Mouse (Mus musculus) kidney, postnatal 0 days (tissue): ENCODE data around the gene Slc25a12. TPM values are rescaled to one million over a fixed set of nuclear protein-coding genes. Genes with fewer than 3 reads are reported as not detected.

Experiments used
- ATAC-seq: fragments of 200-750 bp; cut with Nextera tagmentation; replicated peaks from 2 replicates; pipeline ENCODE4 v1.8.0; 2017; ENCODE audit warnings: low read depth, moderate number of reproducible peaks, moderate TSS enrichment, moderate library complexity; ENCODE audit not compliant: low FRiP score
- DNase-seq: peaks from one replicate; pipeline ENCODE4 v3.0.0-alpha.2; 2016; ENCODE audit warnings: low spot score
- H3K27ac ChIP-seq: fragments of 300-500 bp; sonication (generic); 2 replicates; pipeline ENCODE4 v1.5.1; 2014; ENCODE audit warnings: mild to moderate bottlenecking
- H3K27me3 ChIP-seq: fragments of 300-500 bp; sonication (generic); 2 replicates; pipeline ENCODE4 v1.6.1; 2014; ENCODE audit warnings: low read length, mixed read lengths; ENCODE audit not compliant: insufficient read depth
- H3K36me3 ChIP-seq: fragments of 300-500 bp; sonication (generic); 2 replicates; pipeline ENCODE4 v1.6.1; 2014; ENCODE audit warnings: low read length, mixed read lengths; ENCODE audit not compliant: insufficient read depth
- H3K4me1 ChIP-seq: fragments of 300-500 bp; sonication (generic); replicated peaks from 2 replicates; pipeline ENCODE4 v1.6.1; 2014; ENCODE audit warnings: antibody characterized with exemption, low read length, mixed read lengths; ENCODE audit not compliant: insufficient read depth
- H3K4me2 ChIP-seq: fragments of 300-500 bp; sonication (generic); 2 replicates; pipeline ENCODE4 v1.6.1; 2014; ENCODE audit warnings: mild to moderate bottlenecking, low read length, moderate library complexity, mixed read lengths
- H3K4me3 ChIP-seq: fragments of 300-500 bp; sonication (generic); replicated peaks from 2 replicates; pipeline ENCODE4 v1.5.1; 2014; ENCODE audit warnings: low read depth, low read length
- H3K9ac ChIP-seq: fragments of 300-500 bp; sonication (generic); 2 replicates; pipeline ENCODE4 v1.6.1; 2014; ENCODE audit warnings: low read depth, low read length
- H3K9me3 ChIP-seq: fragments of 300-500 bp; sonication (generic); replicated peaks from 2 replicates; pipeline ENCODE4 v1.6.1; 2016; ENCODE audit warnings: low read length, inconsistent platforms, mixed read lengths
- CTCF ChIP-seq: IDR thresholded peaks from 2 replicates; pipeline ENCODE4 v1.5.1; 2016; ENCODE audit warnings: antibody characterized with exemption, low read depth, mild to moderate bottlenecking, moderate library complexity
- WGBS: fragments of 180-500 bp; shearing (Covaris S2); extraction: QIAGEN DNeasy Blood & Tissue Kit; methylation state at CpG from one replicate; pipeline ENCODE4 v1.1.7; 2014; 5-methylcytosine and 5-hydroxymethylcytosine counted together
- polyA plus RNA-seq: library from polyadenylated mRNA; unstranded; fragments of >200 nt; fragmentation: Nextera tagmentation; extraction: Ambion mirVana; gene quantifications from 2 replicates; pipeline ENCODE4 v1.2.1, GENCODE M21; 2015

Slc25a12 gene
- polyA plus RNA-seq, 1 experiment from 2014 or later: 51.4 TPM

DNA sequence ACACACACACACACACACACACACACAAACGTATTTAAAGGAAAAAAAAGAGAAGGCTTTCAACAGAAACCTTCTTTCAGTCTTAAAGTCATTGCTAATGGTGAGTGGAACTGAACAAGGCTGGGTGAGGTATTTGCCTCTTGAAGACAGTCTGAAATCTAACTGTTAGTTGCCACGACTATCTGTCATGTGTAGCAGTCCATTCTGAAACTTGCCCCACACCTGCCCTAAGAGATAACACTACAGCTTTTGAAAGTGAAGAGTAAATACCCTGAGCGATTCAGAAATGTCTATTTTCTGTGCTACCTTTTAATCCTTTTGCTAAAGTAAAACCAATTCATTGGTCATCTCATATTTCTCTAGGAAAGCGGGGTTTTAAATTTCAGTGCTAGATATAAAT is 132.1 kb downstream of the Slc25a12 start:
- Histone ChIP-seq H3K9ac (no peak overlapping the region), H3K36me3 (peaks cover 4% of the 10 kb centered on the region; the same call in 1 of the 2 replicates), H3K27ac (no peak overlapping the region), H3K4me2 (no peak overlapping the region), H3K4me3 (no peak overlapping the region), H3K9me3 (no peaks in the 10 kb centered on the region), H3K4me1 (no peaks in the 10 kb centered on the region), H3K27me3 (no peaks in the 10 kb centered on the region)
- no peak for TF ChIP-seq CTCF
- no peak for ATAC-seq
- no peak for DNase-seq
- WGBS: 94% methylated on average over 4 of the region's 4 CpGs

DNA sequence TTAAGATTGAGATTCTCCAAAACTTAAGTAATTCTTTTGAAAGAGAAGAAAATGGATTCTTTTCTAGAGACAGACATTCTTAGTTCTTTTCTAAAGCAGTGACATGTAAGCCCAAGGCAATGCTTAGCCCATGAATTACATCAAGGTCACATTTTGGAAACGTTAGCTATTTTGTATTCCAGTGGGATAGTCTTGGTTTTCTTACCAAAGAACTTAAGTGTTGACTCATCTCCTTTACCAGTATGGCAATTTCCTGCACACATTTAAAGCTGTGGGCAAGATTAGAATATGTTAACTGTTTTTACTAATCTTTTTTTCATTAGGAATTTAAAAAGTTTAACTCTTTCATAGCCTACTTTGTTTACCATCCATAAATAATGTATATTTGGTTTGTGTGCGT is 134.6 kb downstream of the Slc25a12 start:
- H3K9ac ChIP-seq: no peak overlapping the region
- H3K27ac ChIP-seq: no peak overlapping the region
- no peak for ATAC-seq
- H3K4me3 ChIP-seq: no peak overlapping the region
- DNase-seq: no peak
- H3K36me3 ChIP-seq: peaks cover 4% of the 10 kb centered on the region; the same call in 1 of the 2 replicates
- 72% methylated on average over 2 of the region's 2 CpGs for WGBS
- no peaks in the 10 kb centered on the region for H3K4me1 ChIP-seq
- no peaks in the 10 kb centered on the region for H3K27me3 ChIP-seq
- no peak for TF ChIP-seq CTCF
- H3K9me3 ChIP-seq: no peaks in the 10 kb centered on the region
- H3K4me2 ChIP-seq: no peak overlapping the region

DNA sequence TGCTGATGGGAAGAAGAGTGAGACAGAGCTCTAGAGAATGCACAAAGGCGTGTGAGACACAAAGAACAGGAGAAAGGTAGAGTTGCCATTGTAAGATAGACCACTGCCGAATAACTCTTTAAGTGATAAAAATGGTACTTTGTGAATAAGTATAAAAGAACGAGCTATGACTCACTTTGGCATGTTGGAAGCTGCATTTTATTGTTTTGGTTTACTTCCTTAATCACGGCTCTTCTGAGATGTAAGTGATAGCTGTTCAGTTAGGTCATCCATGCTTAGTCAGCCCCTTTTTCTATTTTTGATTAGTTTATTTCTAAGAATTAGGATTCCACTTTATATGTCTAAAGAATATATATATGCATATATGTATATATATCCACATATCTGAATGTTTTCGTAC is 135.6 kb downstream of the Slc25a12 start:
- H3K4me2 ChIP-seq: no peak overlapping the region
- ATAC-seq (no peak), DNase-seq (no peak)
- H3K27ac ChIP-seq: no peak overlapping the region
- WGBS: 86% methylated on average over 5 of the region's 5 CpGs
- peaks cover 6% of the 10 kb centered on the region; the same call in 1 of the 2 replicates for H3K36me3 ChIP-seq
- no peaks in the 10 kb centered on the region for H3K27me3 ChIP-seq
- H3K9ac ChIP-seq: no peak overlapping the region
- H3K4me1 ChIP-seq: no peaks in the 10 kb centered on the region
- H3K9me3 ChIP-seq: no peaks in the 10 kb centered on the region
- no peak for TF ChIP-seq CTCF
- H3K4me3 ChIP-seq: no peak overlapping the region

DNA sequence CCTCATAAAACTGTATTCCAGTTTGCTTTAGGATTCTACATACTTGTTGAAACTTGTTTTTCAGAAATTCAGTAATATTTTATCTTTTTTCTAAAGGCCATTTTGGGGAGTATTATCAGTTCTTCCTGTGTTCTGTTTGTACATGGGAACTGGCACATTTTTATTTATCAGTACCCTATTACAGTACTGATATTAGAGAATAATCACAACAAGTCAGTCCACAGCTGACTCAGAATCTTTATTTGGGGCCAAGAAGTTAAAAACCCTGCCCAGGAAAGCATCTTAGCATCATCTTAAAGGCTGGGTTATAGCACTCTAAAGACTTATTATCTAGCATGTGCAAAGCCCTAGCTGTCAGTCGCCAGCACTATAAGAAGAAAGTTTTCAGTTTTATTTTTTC is 137.9 kb downstream of the Slc25a12 start:
- DNase-seq (no peak), ATAC-seq (no peak)
- H3K36me3 ChIP-seq: 0 out of 2 replicates have a peak, but pooled peaks cover 2% of the 10 kb centered on the region
- no peak overlapping the region for H3K4me3 ChIP-seq
- no peak overlapping the region for H3K27ac ChIP-seq
- H3K4me1 ChIP-seq: no peaks in the 10 kb centered on the region
- H3K27me3 ChIP-seq: no peaks in the 10 kb centered on the region
- no peak for TF ChIP-seq CTCF
- H3K9me3 ChIP-seq: no peaks in the 10 kb centered on the region
- H3K9ac ChIP-seq: no peak overlapping the region
- WGBS: 93% methylated on average over 1 of the region's 1 CpGs
- H3K4me2 ChIP-seq: no peak overlapping the region

DNA sequence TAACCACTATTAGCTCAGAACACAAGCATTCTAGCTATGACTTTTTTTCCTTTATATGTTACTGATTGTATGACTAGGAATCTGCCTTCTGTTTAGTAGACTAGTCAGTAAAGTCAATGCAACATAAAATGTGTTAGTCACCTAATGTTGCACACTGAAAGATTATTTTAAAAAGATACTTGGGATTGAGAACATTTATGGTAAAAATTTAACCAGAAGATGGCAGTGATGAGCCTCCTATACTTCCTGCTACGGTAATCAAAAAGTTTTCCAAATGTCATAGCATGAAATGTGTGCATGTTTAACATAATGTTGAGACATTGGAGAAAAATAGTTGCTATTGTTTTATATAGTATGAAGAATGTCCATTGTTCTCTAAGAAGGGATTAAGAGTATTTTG is 140.2 kb downstream of the Slc25a12 start:
- no peak overlapping the region for H3K9ac ChIP-seq
- H3K4me3 ChIP-seq: no peak overlapping the region
- WGBS: 46% methylated on average over 1 of the region's 1 CpGs
- H3K27ac ChIP-seq: no peak overlapping the region
- H3K36me3 ChIP-seq: peaks cover 15% of the 10 kb centered on the region
- ATAC-seq (no peak), DNase-seq (peak; percentile 33)
- no peaks in the 10 kb centered on the region for H3K27me3 ChIP-seq
- H3K9me3 ChIP-seq: no peaks in the 10 kb centered on the region
- no peak overlapping the region for H3K4me2 ChIP-seq
- no peaks in the 10 kb centered on the region for H3K4me1 ChIP-seq
- TF ChIP-seq CTCF: peak; percentile 64

Other genes starting within 250 kb of the Slc25a12 start
- gene Cybrd1, start 249.8 kb downstream of the Slc25a12 start, polyA plus RNA-seq: 1.0 and 1.2 TPM in 2 replicates
- gene Dync1i2, start 156.0 kb downstream of the Slc25a12 start, polyA plus RNA-seq: 80.9 and 88.8 TPM in 2 replicates
- 85.9 and 94.2 TPM in 2 replicates for gene Hat1, start 21.2 kb upstream of the Slc25a12 start, polyA plus RNA-seq
- 43.1 and 43.6 TPM in 2 replicates for gene Metap1d, start 85.5 kb upstream of the Slc25a12 start, polyA plus RNA-seq
- not detected in 2 replicates for gene Dlx1, start 160.4 kb upstream of the Slc25a12 start, polyA plus RNA-seq
- gene Dlx2, start 179.0 kb upstream of the Slc25a12 start, polyA plus RNA-seq: not detected in 2 replicates